Mouse (Mus musculus) layer of hippocampus, postnatal 36 days (tissue): ENCODE data around the gene Ttc32. TPM values are rescaled to one million over a fixed set of nuclear protein-coding genes. Genes with fewer than 3 reads are reported as not detected.

ENCODE experiments used
- DNase-seq, 2 experiments: peaks; one replicate each; pipeline ENCODE4 v3.0.0; 2022
- total RNA-seq, 2 experiments: library from RNA; stranded (reverse); gene quantifications; 2 replicates each; pipeline ENCODE4 v1.2.3; 2021

Ttc32 gene
- total RNA-seq, 2 experiments from 2014 or later = 4.5 to 5.7 TPM

- DNase-seq = no peak
Measured at GRCm38 (mm10) chr12:9046674-9047073, 16.9 kb downstream of the Ttc32 start.

GRCm38 (mm10) chr12:9048090-9048489 lies 18.3 kb downstream of the Ttc32 start:
- DNase-seq = no peak

- DNase-seq = no peak
Measured at GRCm38 (mm10) chr12:9050824-9051223, 21.0 kb downstream of the Ttc32 start.

GRCm38 (mm10) chr12:9052075-9052829 lies 22.5 kb downstream of the Ttc32 start:
- peak; percentile 55 to 75 for DNase-seq

- DNase-seq = no peak
Measured at GRCm38 (mm10) chr12:9053345-9053744, 23.5 kb downstream of the Ttc32 start.

DNA sequence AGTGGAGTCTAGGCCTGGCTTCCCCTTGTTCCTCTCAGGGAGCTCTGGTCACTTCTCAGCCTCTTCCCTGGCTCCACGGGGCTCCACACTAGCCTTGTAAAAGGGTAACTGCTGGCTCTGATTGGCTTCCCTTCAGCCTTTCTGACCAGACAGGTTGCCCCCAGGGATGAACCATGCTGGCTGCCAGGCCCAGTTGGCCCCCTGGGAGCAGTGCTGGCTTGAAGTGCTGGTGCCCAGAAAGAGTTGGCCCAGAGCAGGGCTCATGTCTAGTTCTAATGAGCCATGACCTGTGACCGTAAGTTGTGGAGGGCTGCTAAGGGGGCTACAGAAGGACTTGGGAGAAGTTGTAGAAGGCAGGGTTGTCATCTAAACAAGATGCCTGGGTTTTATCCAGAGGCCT lies 24.2 kb downstream of the Ttc32 start:
- DNase-seq = no peak

DNA sequence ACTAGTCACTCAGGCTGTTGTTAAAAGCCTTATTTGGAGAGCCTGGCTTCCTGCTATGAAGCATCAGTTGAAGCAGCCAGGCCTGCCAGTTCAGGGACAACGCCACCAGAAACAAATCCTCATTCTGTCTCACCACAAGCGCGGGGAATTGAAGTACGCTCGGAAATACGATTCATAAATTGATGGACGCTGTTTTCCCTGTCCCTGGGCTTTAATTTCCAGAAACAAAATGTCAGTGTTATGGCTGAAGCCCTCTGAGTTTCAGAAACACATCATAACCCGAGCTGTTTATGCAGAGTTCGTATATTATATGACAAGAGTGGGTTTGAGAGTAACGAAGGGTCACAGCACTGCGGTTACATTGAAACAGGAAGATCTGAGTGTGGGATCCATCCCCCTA lies 25.5 kb downstream of the Ttc32 start:
- DNase-seq = no peak

GRCm38 (mm10) chr12:9059502-9059901 lies 29.7 kb downstream of the Ttc32 start:
- DNase-seq = no peak

DNA sequence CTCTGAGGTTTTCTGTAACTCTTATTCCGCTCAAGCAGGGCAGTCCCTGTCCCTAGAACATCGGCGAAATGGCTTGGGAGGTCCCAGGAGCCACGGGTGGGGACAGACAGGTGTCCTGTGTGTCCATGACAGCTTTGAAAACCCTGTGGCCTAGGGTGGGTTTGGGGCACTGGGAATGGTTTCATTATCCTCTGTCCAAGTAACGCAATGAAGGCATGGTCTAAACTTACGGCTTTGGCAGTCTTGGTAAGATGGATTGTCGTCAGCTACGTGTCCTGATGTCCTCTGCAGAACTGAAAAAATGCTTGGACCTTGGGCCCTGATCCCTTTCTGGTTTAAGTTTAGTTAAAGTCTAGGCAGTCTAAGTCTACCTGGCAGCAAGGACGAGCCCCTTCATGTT lies 30.2 kb downstream of the Ttc32 start:
- no peak for DNase-seq

DNA sequence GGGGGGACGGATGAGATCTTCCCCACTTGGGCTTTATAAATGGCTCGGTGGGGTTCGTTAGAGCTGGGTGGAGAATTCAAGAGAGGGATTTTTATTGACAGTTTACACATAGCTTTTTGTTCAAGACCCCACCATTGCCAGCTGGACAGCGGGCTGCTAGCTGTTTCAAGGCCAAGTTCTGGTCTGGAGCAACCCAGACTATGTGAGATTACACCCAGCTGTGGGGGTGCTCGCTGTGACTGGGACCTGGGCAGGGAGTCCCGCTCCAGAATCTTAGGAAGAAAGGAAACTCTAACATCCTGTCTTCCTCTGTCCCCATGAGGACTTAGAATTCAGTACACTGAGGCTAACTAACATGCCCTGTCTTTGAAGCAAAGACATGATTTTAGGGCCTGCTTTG lies 33.8 kb downstream of the Ttc32 start:
- no peak for DNase-seq

DNA sequence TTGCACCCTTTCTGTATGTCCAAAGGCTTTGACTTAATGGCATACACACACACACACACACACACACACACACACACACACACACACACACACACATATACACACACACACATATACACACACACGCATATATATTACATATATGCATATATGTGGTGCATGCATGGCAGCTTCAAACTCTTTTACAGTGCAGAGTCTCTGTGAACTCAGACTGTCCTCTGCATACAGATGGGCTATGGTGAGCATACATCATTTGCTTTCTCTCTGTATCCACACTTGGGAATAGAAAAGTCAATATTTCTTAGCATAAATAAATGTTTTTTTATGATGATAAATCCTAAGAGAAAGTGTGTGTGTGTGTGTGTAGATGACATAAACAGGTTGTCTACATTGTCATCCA lies 41.3 kb downstream of the Ttc32 start:
- no peak for DNase-seq

GRCm38 (mm10) chr12:9071493-9071892 lies 41.7 kb downstream of the Ttc32 start:
- DNase-seq = no peak

DNA sequence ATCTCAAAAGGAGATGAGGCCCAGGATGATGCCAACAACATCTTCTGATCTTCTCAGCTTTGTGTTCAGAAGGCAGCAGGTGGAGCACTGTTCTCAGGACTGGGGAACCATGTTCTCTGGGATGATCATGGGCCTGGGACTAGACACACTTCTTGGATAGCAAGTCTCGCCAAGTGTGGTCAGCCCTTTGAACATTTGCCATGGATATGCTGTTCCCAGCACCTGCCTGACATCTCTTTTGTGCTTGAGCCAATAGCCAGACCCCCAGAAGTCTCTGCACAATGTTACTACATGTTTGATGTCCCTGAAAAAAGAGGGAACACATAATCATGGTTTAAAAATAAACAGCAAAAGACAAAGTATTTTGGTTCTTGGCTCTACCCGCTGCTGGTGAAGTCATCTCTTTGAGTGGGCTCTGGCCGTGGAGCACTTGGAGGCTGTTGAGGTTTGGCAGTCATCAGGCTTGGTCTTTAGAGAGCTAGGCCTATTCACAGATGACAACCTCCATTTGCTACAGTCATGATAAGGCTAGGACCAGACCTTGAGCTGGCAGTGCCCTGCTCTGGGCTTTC lies 47.8 kb downstream of the Ttc32 start:
- no peak for DNase-seq

- no peak for DNase-seq
Measured at GRCm38 (mm10) chr12:9090226-9090625, 60.4 kb downstream of the Ttc32 start.

Other genes with a start within 250 kb of the Ttc32 start
- 100 to 1,000 TPM; 211 to 225 TPM for gene Laptm4a, start 108.3 kb upstream of the Ttc32 start, total RNA-seq
- gene Matn3, start 82.1 kb upstream of the Ttc32 start, total RNA-seq = not detected
- gene Wdr35, start 56.1 kb upstream of the Ttc32 start, total RNA-seq = 10 to 100 TPM; 43.8 to 44.5 TPM